Mouse (Mus musculus) thymus, adult 2 months (tissue): ENCODE data around the gene Zfp607b. TPM values are rescaled to one million over a fixed set of nuclear protein-coding genes. Genes with fewer than 3 reads are reported as not detected.

Experiments used
- DNase-seq: peaks from one replicate; pipeline ENCODE4 v3.0.0; 2021
- H3K27ac ChIP-seq: fragments of 200-500 bp; 2 replicates; pipeline ENCODE4 v1.5.1; 2012; ENCODE audit warnings: low read length, control low read depth; ENCODE audit not compliant: control insufficient read depth, insufficient read depth
- H3K27me3 ChIP-seq: fragments of 200-500 bp; 2 replicates; pipeline ENCODE4 v1.6.1; 2012; ENCODE audit warnings: mild to moderate bottlenecking, low read length, moderate library complexity, mixed read lengths; ENCODE audit not compliant: control insufficient read depth, insufficient read depth
- H3K36me3 ChIP-seq: fragments of 200-500 bp; 2 replicates; pipeline ENCODE4 v1.6.1; 2012; ENCODE audit warnings: mild to moderate bottlenecking, low read length, moderate library complexity; ENCODE audit not compliant: control insufficient read depth, insufficient read depth
- H3K4me1 ChIP-seq: fragments of 200-500 bp; replicated peaks from 2 replicates; pipeline ENCODE4 v1.6.1; 2012; ENCODE audit warnings: low read length; ENCODE audit not compliant: control insufficient read depth, insufficient read depth
- H3K4me3 ChIP-seq: fragments of 200-500 bp; 2 replicates; pipeline ENCODE4 v1.5.1; 2012; ENCODE audit warnings: mild to moderate bottlenecking, low read length, control low read depth, moderate library complexity; ENCODE audit not compliant: control insufficient read depth, insufficient read depth
- CTCF ChIP-seq: fragments of 200-500 bp; IDR thresholded peaks from 2 replicates; pipeline ENCODE4 v1.5.1; 2012; ENCODE audit warnings: mild to moderate bottlenecking, control low read depth, low read length, moderate library complexity, borderline replicate concordance; ENCODE audit not compliant: control insufficient read depth, poor library complexity, insufficient read depth; ENCODE audit errors: extremely low read depth
- POLR2A ChIP-seq: fragments of 200-500 bp; IDR thresholded peaks from 2 replicates; pipeline ENCODE4 v1.6.1; 2012; ENCODE audit warnings: mild to moderate bottlenecking, low read length, control low read depth, moderate library complexity; ENCODE audit not compliant: control insufficient read depth, poor library complexity, insufficient read depth; ENCODE audit errors: extremely low read depth
- WGBS: fragments of 180-500 bp; shearing (Covaris S2); methylation state at CpG from one replicate; pipeline ENCODE4 v1.1.7; 2018; 5-methylcytosine and 5-hydroxymethylcytosine counted together
- polyA plus RNA-seq: library from polyadenylated mRNA; depleted of rRNA; stranded (reverse); fragments of >200 nt; gene quantifications from 2 replicates; pipeline ENCODE4 v1.2.3, GENCODE M21; 2012; rRNA removed

The Zfp607b gene
- polyA plus RNA-seq, 1 experiment: 0.77 TPM

GRCm38 (mm10) chr7:27731946-27732345 lies 42.8 kb downstream of the Zfp607b start:
- Histone ChIP-seq H3K27me3 (no peaks in the 10 kb centered on the region), H3K4me1 (peaks cover 3% of the 10 kb centered on the region; the same call in 1 of the 2 replicates), H3K27ac (peak overlapping the region; percentile 70), H3K36me3 (no peaks in the 10 kb centered on the region), H3K4me3 (peak overlapping the region; percentile 97)
- TF ChIP-seq POLR2A (no peak), CTCF (no peak)
- 20% methylated on average over 12 of the region's 12 CpGs for WGBS
- DNase-seq: no peak

- WGBS: 94% methylated on average over 6 of the region's 6 CpGs
- no peak for TF ChIP-seq POLR2A
- TF ChIP-seq CTCF: no peak
- Histone ChIP-seq H3K4me3 (no peak overlapping the region), H3K36me3 (no peaks in the 10 kb centered on the region), H3K27ac (no peak overlapping the region), H3K27me3 (no peaks in the 10 kb centered on the region), H3K4me1 (peaks cover 3% of the 10 kb centered on the region; the same call in 1 of the 2 replicates)
- no peak for DNase-seq
Observed at GRCm38 (mm10) chr7:27732508-27732907, 43.4 kb downstream of the Zfp607b start.

- Histone ChIP-seq H3K27me3 (no peaks in the 10 kb centered on the region), H3K27ac (no peak overlapping the region), H3K36me3 (peaks cover 21% of the 10 kb centered on the region), H3K4me3 (no peak overlapping the region), H3K4me1 (peaks cover 3% of the 10 kb centered on the region; the same call in 1 of the 2 replicates)
- TF ChIP-seq CTCF: no peak
- TF ChIP-seq POLR2A: no peak
- 95% methylated on average over 5 of the region's 5 CpGs for WGBS
- DNase-seq: no peak
Observed at GRCm38 (mm10) chr7:27735457-27735856, 46.3 kb downstream of the Zfp607b start.

Other genes starting within 250 kb of the Zfp607b start
- gene Sptbn4, start 241.7 kb upstream of the Zfp607b start, polyA plus RNA-seq: 0.13 TPM in 2 replicates
- gene Blvrb, start 241.4 kb upstream of the Zfp607b start, polyA plus RNA-seq: 40.9 and 50.8 TPM in 2 replicates
- 25.8 and 26.7 TPM in 2 replicates for gene Sertad3, start 215.6 kb upstream of the Zfp607b start, polyA plus RNA-seq
- 44.9 and 46.4 TPM in 2 replicates for gene Sertad1, start 202.4 kb upstream of the Zfp607b start, polyA plus RNA-seq
- 2.0 and 2.4 TPM in 2 replicates for gene Prx, start 190.0 kb upstream of the Zfp607b start, polyA plus RNA-seq
- 1.1 and 1.3 TPM in 2 replicates for gene Hipk4, start 166.1 kb upstream of the Zfp607b start, polyA plus RNA-seq
- gene Pld3, start 136.1 kb upstream of the Zfp607b start, polyA plus RNA-seq: 456 and 516 TPM in 2 replicates
- gene 2310022A10Rik, start 136.1 kb upstream of the Zfp607b start, polyA plus RNA-seq: 58.0 and 58.1 TPM in 2 replicates
- gene Akt2, start 97.8 kb upstream of the Zfp607b start, polyA plus RNA-seq: 133 and 139 TPM in 2 replicates
- 0.05 TPM in 1 of 2 replicates, not detected in the other for gene Ttc9b, start 35.4 kb upstream of the Zfp607b start, polyA plus RNA-seq
- 24.7 and 30.0 TPM in 2 replicates for gene Map3k10, start 14.7 kb upstream of the Zfp607b start, polyA plus RNA-seq
- gene Zfp60, start 42.0 kb downstream of the Zfp607b start, polyA plus RNA-seq: 2.5 and 2.6 TPM in 2 replicates
- 1.6 TPM in 2 replicates for gene Zfp626, start 117.9 kb downstream of the Zfp607b start, polyA plus RNA-seq
- gene Zfp59, start 149.3 kb downstream of the Zfp607b start, polyA plus RNA-seq: 0.71 and 0.94 TPM in 2 replicates
- gene Zfp607a, start 168.2 kb downstream of the Zfp607b start, polyA plus RNA-seq: 2.4 and 2.8 TPM in 2 replicates
- gene Zfp974, start 240.1 kb downstream of the Zfp607b start, polyA plus RNA-seq: 0.94 and 1.0 TPM in 2 replicates